Mouse (Mus musculus) layer of hippocampus, postnatal 25 days (tissue): Measurements from ENCODE around the gene Stat2. TPM values are rescaled to one million over a fixed set of nuclear protein-coding genes. Genes with fewer than 3 reads are reported as not detected.

Source experiments
- DNase-seq, 2 experiments: peaks; one replicate each; pipeline ENCODE4 v3.0.0; 2022; ENCODE audit warnings: mixed read lengths in 2 of 2, low spot score in 1 of 2; ENCODE audit errors: extremely low spot score in 1 of 2
- total RNA-seq, 2 experiments: library from RNA; stranded (reverse); gene quantifications; 2 replicates each; pipeline ENCODE4 v1.2.3; 2021

Stat2 gene
- 10 to 100 TPM; 27.8 to 30.0 TPM for total RNA-seq

- DNase-seq: peak; percentile 85 to 89
These were observed at the start of gene Stat2 for GRCm38 (mm10) chr10:128270287-128270841. Stat2 (plus strand) TSS chr10:128270559.

DNA sequence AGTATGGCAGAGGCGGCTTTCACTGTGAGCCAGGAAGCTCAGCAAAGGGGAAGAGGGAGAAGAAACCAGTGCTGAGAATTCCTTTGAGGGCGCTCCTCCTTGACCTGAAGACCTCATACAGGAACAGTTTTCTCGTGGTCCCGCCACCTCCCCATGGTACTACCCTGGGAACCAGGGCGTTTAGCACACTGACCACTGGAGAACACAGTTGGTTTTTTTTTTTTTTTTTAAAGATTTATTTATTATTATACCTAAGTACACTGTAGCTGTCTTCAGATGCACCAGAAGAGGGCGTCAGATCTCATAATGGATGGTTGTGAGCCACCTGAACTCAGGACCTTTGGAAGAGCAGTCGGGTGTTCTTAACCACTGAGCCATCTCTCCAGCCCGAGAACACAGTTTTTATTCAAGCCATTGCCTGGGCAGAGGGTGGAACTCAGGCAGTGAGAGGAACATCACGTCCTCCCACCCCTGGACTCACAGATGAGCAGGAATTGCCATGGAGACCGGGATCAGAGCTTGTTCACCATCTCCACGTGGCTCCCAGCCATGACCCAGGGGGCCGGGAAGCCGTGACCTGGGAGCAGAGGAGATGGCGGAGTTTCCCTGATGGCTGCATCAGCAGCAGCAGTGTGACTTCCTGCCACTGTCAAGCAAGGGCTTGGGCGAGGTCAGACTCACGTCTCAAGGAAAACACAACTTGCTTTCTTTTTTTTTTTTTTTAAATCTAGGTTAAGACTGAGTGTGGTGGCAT lies 48.6 kb upstream of the Stat2 start:
- DNase-seq: no peak

- no peak for DNase-seq
These were observed 45.3 kb upstream of the Stat2 start for GRCm38 (mm10) chr10:128225064-128225463.

DNA sequence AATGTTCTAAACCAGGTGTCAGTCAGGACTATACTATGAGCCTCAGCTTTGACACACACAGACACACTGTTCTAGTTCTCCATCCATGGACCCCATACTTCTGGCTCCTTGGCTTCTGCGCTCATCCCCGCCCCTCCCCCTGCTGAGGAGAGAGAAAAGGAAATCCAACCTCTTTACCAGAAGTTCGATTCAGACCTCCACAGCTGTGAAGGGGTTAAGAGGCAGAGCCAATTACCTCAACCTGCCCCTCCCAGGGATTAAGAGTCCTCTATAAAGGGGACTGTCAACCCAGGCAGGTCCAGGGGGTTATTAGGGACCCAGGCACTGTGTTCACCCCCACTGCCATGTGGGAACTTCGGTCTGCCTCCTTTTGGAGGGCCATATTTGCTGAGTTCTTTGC lies 44.8 kb upstream of the Stat2 start, which contains the start of gene Mip:
Mip (plus strand) TSS at position 301 of the 400 bp plus-strand sequence.
- no peak for DNase-seq

GRCm38 (mm10) chr10:128227592-128227991 lies 42.8 kb upstream of the Stat2 start:
- DNase-seq: no peak

DNA sequence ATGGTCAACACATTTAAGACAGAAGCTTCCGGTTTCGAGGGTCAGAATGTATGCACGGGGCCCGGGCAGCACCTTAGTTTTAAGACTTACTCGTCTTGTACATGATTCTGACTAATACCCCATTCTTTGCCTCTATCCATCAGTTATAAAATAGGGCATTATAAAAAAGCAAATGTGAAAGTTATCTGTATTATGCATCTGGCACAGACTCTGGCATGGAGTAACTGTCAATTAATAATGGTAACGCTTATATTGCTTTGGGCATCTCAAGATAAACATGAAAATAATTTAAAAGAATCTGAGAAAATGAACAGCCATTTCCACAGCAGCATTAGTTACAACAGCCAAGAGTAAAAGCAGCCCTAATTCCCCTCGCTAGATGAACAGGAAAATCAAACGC lies 42.4 kb upstream of the Stat2 start:
- no peak for DNase-seq

GRCm38 (mm10) chr10:128230582-128230981 lies 39.8 kb upstream of the Stat2 start:
- DNase-seq: no peak

GRCm38 (mm10) chr10:128231146-128231545 lies 39.2 kb upstream of the Stat2 start:
- no peak for DNase-seq

GRCm38 (mm10) chr10:128231697-128232419 lies 38.5 kb upstream of the Stat2 start, which contains the start of gene Timeless:
Timeless (plus strand) TSS chr10:128232065.
- DNase-seq: peak; percentile 81 to 93

DNA sequence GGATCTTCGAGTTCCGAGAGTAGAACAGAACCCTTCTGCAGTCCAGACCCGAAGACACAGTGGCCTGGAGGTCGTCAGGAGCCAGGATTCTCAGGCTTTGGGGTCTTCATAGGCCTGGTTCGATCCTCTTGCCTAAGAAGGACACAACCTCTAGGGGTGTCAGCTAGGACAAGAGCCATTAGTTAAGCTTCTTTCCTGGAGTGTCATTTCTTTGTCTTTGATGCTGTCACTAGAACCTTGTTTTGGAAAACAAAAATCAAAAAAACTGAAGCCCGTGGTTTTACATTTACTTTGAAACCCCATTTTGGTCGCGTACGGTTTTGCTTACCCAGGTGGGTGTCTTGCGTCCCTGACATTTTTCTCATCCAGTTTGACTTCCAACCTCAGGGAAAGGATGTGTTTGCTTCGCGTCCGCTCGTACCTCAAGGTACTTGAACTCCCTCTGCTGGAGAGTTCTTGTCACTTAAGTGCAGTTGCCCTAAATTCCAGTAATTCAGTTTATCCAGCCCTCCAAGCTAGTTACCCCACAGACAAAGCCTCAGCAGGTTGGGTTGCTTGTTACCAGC lies 37.9 kb upstream of the Stat2 start:
- DNase-seq: peak in 1 of 2 experiments; percentile 14

GRCm38 (mm10) chr10:128236321-128236720 lies 34.0 kb upstream of the Stat2 start:
- DNase-seq: no peak

GRCm38 (mm10) chr10:128237807-128238480 lies 32.4 kb upstream of the Stat2 start:
- no peak for DNase-seq

GRCm38 (mm10) chr10:128239140-128239539 lies 31.2 kb upstream of the Stat2 start:
- DNase-seq: no peak

GRCm38 (mm10) chr10:128240131-128240530 lies 30.2 kb upstream of the Stat2 start:
- DNase-seq: no peak

DNA sequence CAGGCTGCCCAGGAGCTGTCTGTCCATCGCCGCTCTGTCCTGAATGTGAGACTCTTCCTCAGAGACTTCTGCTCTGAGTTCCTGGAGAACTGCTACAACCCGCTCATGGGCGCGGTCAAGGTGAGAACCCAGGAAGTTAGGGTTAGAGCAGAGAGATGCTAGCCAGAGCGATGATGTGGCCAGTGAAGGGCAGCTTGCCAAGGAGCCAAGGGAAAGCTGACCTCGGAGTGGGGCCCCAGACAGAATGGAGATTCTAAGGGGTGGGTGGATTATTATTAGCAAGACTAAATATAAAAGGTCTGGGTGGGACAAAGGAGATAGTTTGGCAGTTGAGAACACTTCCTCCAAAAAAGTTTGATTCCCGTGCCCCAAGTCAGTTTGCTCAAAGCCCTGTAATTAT lies 27.1 kb upstream of the Stat2 start:
- no peak for DNase-seq

- DNase-seq: no peak
These were observed 26.2 kb upstream of the Stat2 start for GRCm38 (mm10) chr10:128244121-128244520.

GRCm38 (mm10) chr10:128247020-128247732 lies 23.2 kb upstream of the Stat2 start:
- DNase-seq: no peak

DNA sequence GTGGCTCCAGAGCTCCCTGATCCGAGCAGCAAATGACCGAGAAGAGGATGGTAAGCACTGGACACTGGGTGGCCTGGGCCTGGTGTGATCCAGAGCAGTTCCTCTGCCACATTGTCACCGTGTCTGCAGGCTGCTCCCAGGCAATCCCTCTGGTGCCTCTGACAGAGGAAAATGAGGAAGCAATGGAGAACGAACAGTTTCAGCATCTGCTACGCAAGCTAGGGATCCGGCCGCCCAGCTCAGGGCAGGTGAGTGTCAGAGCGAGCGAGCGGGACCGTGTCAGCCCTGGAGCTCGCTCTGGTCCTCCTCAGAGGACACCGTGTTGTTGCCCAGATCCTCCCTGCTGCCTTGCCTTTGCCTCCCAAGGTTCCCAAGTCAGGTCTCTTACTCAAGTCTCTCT lies 19.8 kb upstream of the Stat2 start:
- no peak for DNase-seq

GRCm38 (mm10) chr10:128253677-128254255 lies 16.6 kb upstream of the Stat2 start, which contains the start of gene Apon:
Apon (plus strand) TSS chr10:128254096.
- no peak for DNase-seq
